Mouse (Mus musculus): ENCODE measurements at regions not wholly inside any gene's neighbourhood (a gene's known extent, or its start where the extent isn't known, plus 50 kb on each side); places are given as distances from the start of the nearest gene placed in this dataset.

- Histone ChIP-seq H3K27me3 (ENCODE audit: control insufficient read depth, insufficient read depth, low read length) (no peaks in the 10 kb centered on the region), H3K4me1 (replicated peaks; ENCODE audit: control insufficient read depth in 2 of 2, insufficient read depth in 2 of 2, low read length in 1 of 2) (no peaks in the 10 kb centered on the region), H3K36me3 (replicated peaks; ENCODE audit: control insufficient read depth, insufficient read depth, low read depth) (no peaks in the 10 kb centered on the region), H3K9me3 (ENCODE audit: control insufficient read depth, low read length) (no peaks in the 10 kb centered on the region), H3K27ac (no peak overlapping the region), H3K4me3 (ENCODE audit: insufficient read depth in 1 of 2, low read depth in 2 of 2, low read length in 2 of 2) (no peak overlapping the region), H3K9ac (replicated peaks) (no peak overlapping the region), H3K4me2 (ENCODE audit: low read depth) (no peak overlapping the region)
- DNase-seq (ENCODE audit: low read depth in 3 of 3, low spot score in 3 of 3) (no peak), ATAC-seq (ENCODE audit: insufficient read depth) (no peak)
- 31% methylated on average over 7 of the region's 7 CpGs for WGBS (ENCODE audit: insufficient replicate concordance)
- TF ChIP-seq EP300 (IDR thresholded peaks at IDR 0.05; ENCODE audit: low read depth) (no peak), CTCF (IDR thresholded peaks at IDR 0.05; ENCODE audit: low read depth) (no peak)
Measured at GRCm38 (mm10) chr1:72963449-72963848, 52.3 kb downstream of the Tnp1 start.

GRCm38 (mm10) chr1:72960241-72960653 lies 55.5 kb downstream of the Tnp1 start:
- Histone ChIP-seq H3K27me3 (ENCODE audit: control insufficient read depth, insufficient read depth, low read length) (no peaks in the 10 kb centered on the region), H3K9me3 (ENCODE audit: control insufficient read depth, low read length) (no peaks in the 10 kb centered on the region), H3K4me3 (ENCODE audit: insufficient read depth in 1 of 2, low read depth in 2 of 2, low read length in 2 of 2) (no peak overlapping the region), H3K36me3 (replicated peaks; ENCODE audit: control insufficient read depth, insufficient read depth, low read depth) (no peaks in the 10 kb centered on the region), H3K9ac (replicated peaks) (no peak overlapping the region), H3K4me2 (ENCODE audit: low read depth) (no peak overlapping the region), H3K4me1 (replicated peaks; ENCODE audit: control insufficient read depth in 2 of 2, insufficient read depth in 2 of 2, low read length in 1 of 2) (no peaks in the 10 kb centered on the region), H3K27ac (no peak overlapping the region)
- TF ChIP-seq EP300 (IDR thresholded peaks at IDR 0.05; ENCODE audit: low read depth) (no peak), CTCF (IDR thresholded peaks at IDR 0.05; ENCODE audit: low read depth) (no peak)
- no peak for DNase-seq (ENCODE audit: low read depth in 3 of 3, low spot score in 3 of 3)
- ATAC-seq (ENCODE audit: insufficient read depth) = no peak
- 26% methylated on average over 4 of the region's 4 CpGs for WGBS (ENCODE audit: insufficient replicate concordance)

GRCm38 (mm10) chr1:72955387-72955786 lies 60.3 kb downstream of the Tnp1 start:
- no peaks in the 10 kb centered on the region for H3K9me3 ChIP-seq (ENCODE audit: control insufficient read depth, low read length)
- no peaks in the 10 kb centered on the region for H3K27me3 ChIP-seq (ENCODE audit: control insufficient read depth, insufficient read depth, low read length)
- no peaks in the 10 kb centered on the region for H3K4me1 ChIP-seq (replicated peaks; ENCODE audit: control insufficient read depth in 2 of 2, insufficient read depth in 2 of 2, low read length in 1 of 2)
- WGBS (ENCODE audit: insufficient replicate concordance) = 27% methylated on average over 2 of the region's 2 CpGs
- H3K4me3 ChIP-seq (ENCODE audit: insufficient read depth in 1 of 2, low read depth in 2 of 2, low read length in 2 of 2) = no peak overlapping the region
- no peak overlapping the region for H3K27ac ChIP-seq
- ATAC-seq (ENCODE audit: insufficient read depth) = no peak
- no peak overlapping the region for H3K4me2 ChIP-seq (ENCODE audit: low read depth)
- TF ChIP-seq CTCF (IDR thresholded peaks at IDR 0.05; ENCODE audit: low read depth) = no peak
- no peak for TF ChIP-seq EP300 (IDR thresholded peaks at IDR 0.05; ENCODE audit: low read depth)
- no peak for DNase-seq (ENCODE audit: low read depth in 3 of 3, low spot score in 3 of 3)
- no peak overlapping the region for H3K9ac ChIP-seq (replicated peaks)
- no peaks in the 10 kb centered on the region for H3K36me3 ChIP-seq (replicated peaks; ENCODE audit: control insufficient read depth, insufficient read depth, low read depth)

- WGBS (ENCODE audit: insufficient replicate concordance) = 53% methylated on average over 6 of the region's 6 CpGs
- H3K9ac ChIP-seq (replicated peaks) = no peak overlapping the region
- no peaks in the 10 kb centered on the region for H3K4me1 ChIP-seq (replicated peaks; ENCODE audit: control insufficient read depth in 2 of 2, insufficient read depth in 2 of 2, low read length in 1 of 2)
- no peak overlapping the region for H3K4me2 ChIP-seq (ENCODE audit: low read depth)
- no peaks in the 10 kb centered on the region for H3K9me3 ChIP-seq (ENCODE audit: control insufficient read depth, low read length)
- no peaks in the 10 kb centered on the region for H3K27me3 ChIP-seq (ENCODE audit: control insufficient read depth, insufficient read depth, low read length)
- ATAC-seq (ENCODE audit: insufficient read depth) (no peak), DNase-seq (ENCODE audit: low read depth in 3 of 3, low spot score in 3 of 3) (no peak)
- no peak overlapping the region for H3K4me3 ChIP-seq (ENCODE audit: insufficient read depth in 1 of 2, low read depth in 2 of 2, low read length in 2 of 2)
- TF ChIP-seq EP300 (IDR thresholded peaks at IDR 0.05; ENCODE audit: low read depth) (no peak), CTCF (IDR thresholded peaks at IDR 0.05; ENCODE audit: low read depth) (no peak)
- no peak overlapping the region for H3K27ac ChIP-seq
- H3K36me3 ChIP-seq (replicated peaks; ENCODE audit: control insufficient read depth, insufficient read depth, low read depth) = no peaks in the 10 kb centered on the region
Measured at GRCm38 (mm10) chr1:72952896-72953295, 62.8 kb downstream of the Tnp1 start.

GRCm38 (mm10) chr1:72951802-72952201 lies 63.9 kb downstream of the Tnp1 start:
- ATAC-seq (ENCODE audit: insufficient read depth) (no peak), DNase-seq (ENCODE audit: low read depth in 3 of 3, low spot score in 3 of 3) (no peak)
- H3K9me3 ChIP-seq (ENCODE audit: control insufficient read depth, low read length) = no peaks in the 10 kb centered on the region
- no peak overlapping the region for H3K4me2 ChIP-seq (ENCODE audit: low read depth)
- 25% methylated on average over 7 of the region's 7 CpGs for WGBS (ENCODE audit: insufficient replicate concordance)
- H3K4me1 ChIP-seq (replicated peaks; ENCODE audit: control insufficient read depth in 2 of 2, insufficient read depth in 2 of 2, low read length in 1 of 2) = no peaks in the 10 kb centered on the region
- no peaks in the 10 kb centered on the region for H3K27me3 ChIP-seq (ENCODE audit: control insufficient read depth, insufficient read depth, low read length)
- no peaks in the 10 kb centered on the region for H3K36me3 ChIP-seq (replicated peaks; ENCODE audit: control insufficient read depth, insufficient read depth, low read depth)
- H3K4me3 ChIP-seq (ENCODE audit: insufficient read depth in 1 of 2, low read depth in 2 of 2, low read length in 2 of 2) = no peak overlapping the region
- TF ChIP-seq EP300 (IDR thresholded peaks at IDR 0.05; ENCODE audit: low read depth) (no peak), CTCF (IDR thresholded peaks at IDR 0.05; ENCODE audit: low read depth) (no peak)
- no peak overlapping the region for H3K27ac ChIP-seq
- H3K9ac ChIP-seq (replicated peaks) = no peak overlapping the region
